Mouse (Mus musculus): ENCODE results near the gene Btbd9. TPM values are rescaled to one million over a fixed set of nuclear protein-coding genes. Genes with fewer than 3 reads are reported as not detected.

Gene Btbd9
- total and polyA plus RNA-seq, 2 experiments from 2014 or later: 85.5 to 138 TPM

GRCm38 (mm10) chr17:30307168-30307567, 269.1 kb downstream of the Btbd9 start:
- no peak overlapping the region; the same call in 1 of the 2 replicates for H3K27ac ChIP-seq (ENCODE audit: low read depth, low read length)
- H3K9me3 ChIP-seq (ENCODE audit: low read length): no peaks in the 10 kb centered on the region
- ATAC-seq (ENCODE audit: low FRiP score) (no peak), DNase-seq (ENCODE audit: low spot score) (no peak)
- no peaks in the 10 kb centered on the region for H3K36me3 ChIP-seq (ENCODE audit: insufficient read depth, low read length)
- no peaks in the 10 kb centered on the region for H3K4me1 ChIP-seq (ENCODE audit: insufficient read depth, low read length)
- 66% methylated on average over 10 of the region's 10 CpGs for WGBS
- H3K4me2 ChIP-seq (ENCODE audit: low read depth, low read length, poor library complexity, severe bottlenecking): no peak overlapping the region
- no peak overlapping the region for H3K4me3 ChIP-seq (ENCODE audit: low read depth, low read length)
- no peak overlapping the region for H3K9ac ChIP-seq (replicated peaks; ENCODE audit: low read length, poor library complexity, severe bottlenecking)
- H3K27me3 ChIP-seq (ENCODE audit: insufficient read depth, low read length): no peaks in the 10 kb centered on the region
- TF ChIP-seq CTCF (IDR thresholded peaks at IDR 0.05): no peak

GRCm38 (mm10) chr17:30304766-30305165, 271.5 kb downstream of the Btbd9 start:
- Histone ChIP-seq H3K4me3 (ENCODE audit: low read depth, low read length) (no peak overlapping the region), H3K27me3 (ENCODE audit: insufficient read depth, low read length) (no peaks in the 10 kb centered on the region), H3K4me2 (ENCODE audit: low read depth, low read length, poor library complexity, severe bottlenecking) (no peak overlapping the region), H3K9ac (replicated peaks; ENCODE audit: low read length, poor library complexity, severe bottlenecking) (no peak overlapping the region), H3K27ac (ENCODE audit: low read depth, low read length) (no peak overlapping the region), H3K36me3 (ENCODE audit: insufficient read depth, low read length) (no peaks in the 10 kb centered on the region), H3K9me3 (ENCODE audit: low read length) (no peaks in the 10 kb centered on the region), H3K4me1 (ENCODE audit: insufficient read depth, low read length) (no peaks in the 10 kb centered on the region)
- no peak for DNase-seq (ENCODE audit: low spot score)
- 89% methylated on average over 2 of the region's 2 CpGs for WGBS
- no peak for ATAC-seq (ENCODE audit: low FRiP score)
- no peak for TF ChIP-seq CTCF (IDR thresholded peaks at IDR 0.05)

GRCm38 (mm10) chr17:30301338-30301737, 274.9 kb downstream of the Btbd9 start:
- H3K4me1 ChIP-seq (ENCODE audit: insufficient read depth, low read length): no peaks in the 10 kb centered on the region
- ATAC-seq (ENCODE audit: low FRiP score): no peak
- H3K27me3 ChIP-seq (ENCODE audit: insufficient read depth, low read length): no peaks in the 10 kb centered on the region
- peak; percentile 54 for DNase-seq (ENCODE audit: low spot score)
- 0 out of 2 replicates have a peak, but pooled peaks cover 7% of the 10 kb centered on the region for H3K36me3 ChIP-seq (ENCODE audit: insufficient read depth, low read length)
- TF ChIP-seq CTCF (IDR thresholded peaks at IDR 0.05): peak; percentile 57
- no peaks in the 10 kb centered on the region for H3K9me3 ChIP-seq (ENCODE audit: low read length)
- H3K9ac ChIP-seq (replicated peaks; ENCODE audit: low read length, poor library complexity, severe bottlenecking): no peak overlapping the region
- H3K4me2 ChIP-seq (ENCODE audit: low read depth, low read length, poor library complexity, severe bottlenecking): no peak overlapping the region
- H3K27ac ChIP-seq (ENCODE audit: low read depth, low read length): no peak overlapping the region
- no peak overlapping the region for H3K4me3 ChIP-seq (ENCODE audit: low read depth, low read length)
- WGBS: 49% methylated on average over 2 of the region's 2 CpGs

GRCm38 (mm10) chr17:30297432-30297831, 278.9 kb downstream of the Btbd9 start:
- H3K27me3 ChIP-seq (ENCODE audit: insufficient read depth, low read length): no peaks in the 10 kb centered on the region
- H3K36me3 ChIP-seq (ENCODE audit: insufficient read depth, low read length): 0 out of 2 replicates have a peak, but pooled peaks cover 7% of the 10 kb centered on the region
- H3K4me3 ChIP-seq (ENCODE audit: low read depth, low read length): no peak overlapping the region
- H3K4me2 ChIP-seq (ENCODE audit: low read depth, low read length, poor library complexity, severe bottlenecking): no peak overlapping the region
- H3K4me1 ChIP-seq (ENCODE audit: insufficient read depth, low read length): no peaks in the 10 kb centered on the region; the same call in 1 of the 2 replicates
- TF ChIP-seq CTCF (IDR thresholded peaks at IDR 0.05): no peak
- H3K27ac ChIP-seq (ENCODE audit: low read depth, low read length): no peak overlapping the region
- no peaks in the 10 kb centered on the region for H3K9me3 ChIP-seq (ENCODE audit: low read length)
- DNase-seq (ENCODE audit: low spot score): no peak
- WGBS: 87% methylated on average over 8 of the region's 8 CpGs
- no peak overlapping the region for H3K9ac ChIP-seq (replicated peaks; ENCODE audit: low read length, poor library complexity, severe bottlenecking)
- ATAC-seq (ENCODE audit: low FRiP score): no peak

GRCm38 (mm10) chr17:30296069-30296468, 280.2 kb downstream of the Btbd9 start:
- no peak for TF ChIP-seq CTCF (IDR thresholded peaks at IDR 0.05)
- Histone ChIP-seq H3K27ac (ENCODE audit: low read depth, low read length) (no peak overlapping the region), H3K4me2 (ENCODE audit: low read depth, low read length, poor library complexity, severe bottlenecking) (no peak overlapping the region), H3K36me3 (ENCODE audit: insufficient read depth, low read length) (0 out of 2 replicates have a peak, but pooled peaks cover 7% of the 10 kb centered on the region), H3K4me1 (ENCODE audit: insufficient read depth, low read length) (no peaks in the 10 kb centered on the region; the same call in 1 of the 2 replicates), H3K27me3 (ENCODE audit: insufficient read depth, low read length) (no peaks in the 10 kb centered on the region), H3K9me3 (ENCODE audit: low read length) (no peaks in the 10 kb centered on the region), H3K4me3 (ENCODE audit: low read depth, low read length) (no peak overlapping the region), H3K9ac (replicated peaks; ENCODE audit: low read length, poor library complexity, severe bottlenecking) (no peak overlapping the region)
- 36% methylated on average over 8 of the region's 8 CpGs for WGBS
- no peak for DNase-seq (ENCODE audit: low spot score)
- no peak for ATAC-seq (ENCODE audit: low FRiP score)

- 68% methylated on average over 6 of the region's 6 CpGs for WGBS
- TF ChIP-seq CTCF (IDR thresholded peaks at IDR 0.05): no peak
- Histone ChIP-seq H3K4me3 (ENCODE audit: low read depth, low read length) (no peak overlapping the region), H3K9me3 (ENCODE audit: low read length) (no peaks in the 10 kb centered on the region), H3K4me1 (ENCODE audit: insufficient read depth, low read length) (no peaks in the 10 kb centered on the region; the same call in 1 of the 2 replicates), H3K9ac (replicated peaks; ENCODE audit: low read length, poor library complexity, severe bottlenecking) (no peak overlapping the region), H3K27me3 (ENCODE audit: insufficient read depth, low read length) (no peaks in the 10 kb centered on the region), H3K27ac (ENCODE audit: low read depth, low read length) (no peak overlapping the region), H3K4me2 (ENCODE audit: low read depth, low read length, poor library complexity, severe bottlenecking) (no peak overlapping the region), H3K36me3 (ENCODE audit: insufficient read depth, low read length) (0 out of 2 replicates have a peak, but pooled peaks cover 3% of the 10 kb centered on the region)
- no peak for DNase-seq (ENCODE audit: low spot score)
- ATAC-seq (ENCODE audit: low FRiP score): no peak
Observed at GRCm38 (mm10) chr17:30292666-30293065, 283.6 kb downstream of the Btbd9 start.

All from midbrain, postnatal 0 days (tissue).